Mouse (Mus musculus) activated CD4-positive, CD25-positive, alpha-beta regulatory T cell, adult 4 months (primary cell): ENCODE data around the gene Mdn1. TPM values are rescaled to one million over a fixed set of nuclear protein-coding genes. Genes with fewer than 3 reads are reported as not detected.

Experiments
- ATAC-seq: one replicate; pipeline ENCODE4 v1.8.0; 2017
- polyA plus RNA-seq, 2 experiments: library from polyadenylated mRNA; unstranded; fragments of 100-300 nt; shearing (Covaris generic); gene quantifications; one replicate each; pipeline ENCODE4 v1.2.1; 2017

The Mdn1 gene
- 10 to 100 TPM; 27.0 to 32.0 TPM for polyA plus RNA-seq

DNA sequence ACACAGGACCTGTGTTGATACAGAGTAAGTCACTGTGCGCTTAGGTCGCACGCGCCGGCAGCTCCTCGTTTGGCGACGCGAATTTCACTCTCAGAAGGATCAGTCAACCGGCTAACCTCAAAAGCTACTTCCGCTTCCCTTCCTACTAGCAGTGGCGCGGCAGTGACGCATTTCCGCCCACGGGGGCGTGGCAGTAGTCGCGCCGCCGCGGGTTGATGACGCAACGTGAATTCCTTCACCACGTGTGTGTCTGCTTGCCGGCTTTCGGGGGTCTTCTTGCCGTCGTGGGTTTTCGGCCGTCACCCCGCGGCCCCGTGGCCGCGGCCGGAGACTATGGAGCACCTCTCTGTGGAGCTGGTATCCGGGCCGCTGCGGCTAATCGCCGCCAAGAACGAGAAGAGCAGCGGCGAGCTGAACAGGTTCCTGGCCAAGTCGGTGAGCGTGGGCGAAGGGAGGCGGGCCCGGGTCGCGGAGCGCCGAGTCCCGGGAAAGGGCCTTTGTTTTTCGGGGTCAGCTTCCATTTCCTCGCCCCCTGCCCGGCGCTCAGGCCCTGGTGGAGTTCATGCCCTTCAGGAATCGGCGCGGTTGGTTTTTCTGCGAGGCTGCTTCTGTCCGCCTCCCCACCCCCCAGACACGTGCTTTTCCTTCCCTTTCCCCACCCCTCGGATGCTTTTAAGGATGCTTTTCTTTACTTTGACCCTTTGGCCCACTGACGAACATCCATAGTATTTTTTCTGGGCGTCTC, at the start of gene Mdn1:
Gene Mdn1 (plus strand): TSS at position 202 of the 745 bp plus-strand sequence.
- peak; percentile 95 for ATAC-seq

DNA sequence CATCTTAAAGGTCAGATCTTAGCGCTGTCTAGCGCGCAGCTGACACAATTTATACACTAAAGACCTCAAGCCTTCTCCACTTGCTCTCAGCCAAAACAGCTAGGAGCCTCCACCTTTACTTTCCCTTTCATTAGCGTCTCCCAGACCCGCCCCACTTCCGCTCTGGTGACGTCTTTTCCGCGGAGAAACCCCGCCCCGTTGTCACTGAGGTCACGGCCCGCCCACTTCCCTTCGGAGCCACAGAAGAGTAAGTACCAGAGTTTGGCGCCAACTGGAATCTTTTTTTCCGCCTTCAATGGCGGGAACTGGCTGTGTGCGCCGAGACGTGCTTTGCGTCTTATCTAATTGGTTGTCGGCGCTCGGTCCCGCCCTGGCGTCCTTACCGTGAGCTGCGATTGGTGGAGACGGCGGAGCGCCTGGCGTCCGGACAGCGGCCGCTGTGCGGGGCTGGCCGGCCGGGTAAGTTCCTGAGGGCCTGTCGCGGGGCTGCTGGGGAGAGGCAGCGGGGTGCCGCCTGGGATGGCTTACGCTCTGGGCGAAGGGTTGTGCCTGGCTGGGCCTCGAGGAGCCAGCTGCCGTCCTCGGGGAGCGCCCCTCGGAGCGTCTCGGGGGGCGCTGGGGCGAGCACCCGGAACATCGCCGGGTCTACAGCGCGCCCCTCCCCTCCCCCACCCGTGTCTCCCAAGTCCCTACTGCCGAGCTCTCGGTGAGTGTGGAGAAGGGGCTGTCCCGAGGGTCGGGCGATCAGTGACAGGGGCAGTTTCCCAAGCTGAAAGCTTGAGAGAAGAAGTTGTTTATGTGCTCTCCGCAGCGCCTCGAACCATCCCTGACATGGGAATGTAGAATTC, 41.7 kb upstream of the Mdn1 start, which contains the start of gene Casp8ap2:
Gene Casp8ap2 (plus strand): TSS at position 418 of the 848 bp plus-strand sequence.
- ATAC-seq, result peak; percentile 95

DNA sequence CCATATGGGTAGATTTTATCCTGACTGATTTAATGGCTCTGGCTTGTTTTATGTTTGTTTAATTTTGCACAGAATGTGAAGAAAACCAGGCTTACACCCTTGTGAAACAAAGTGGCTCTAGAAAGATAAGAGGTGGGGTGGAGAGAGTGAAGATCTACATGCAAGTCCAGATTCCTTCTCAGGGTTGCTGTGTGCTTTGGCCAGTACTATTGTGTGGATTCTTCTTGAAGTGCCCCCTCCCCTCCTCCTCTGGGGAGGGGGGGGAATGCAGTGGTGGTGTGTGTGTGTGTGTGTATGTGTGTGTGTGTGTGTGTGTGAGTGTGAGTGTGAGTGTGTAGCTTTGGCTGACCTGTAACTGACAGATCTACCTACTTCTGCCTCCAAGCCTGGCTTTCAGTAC, 35.3 kb upstream of the Mdn1 start:
- no peak for ATAC-seq

DNA sequence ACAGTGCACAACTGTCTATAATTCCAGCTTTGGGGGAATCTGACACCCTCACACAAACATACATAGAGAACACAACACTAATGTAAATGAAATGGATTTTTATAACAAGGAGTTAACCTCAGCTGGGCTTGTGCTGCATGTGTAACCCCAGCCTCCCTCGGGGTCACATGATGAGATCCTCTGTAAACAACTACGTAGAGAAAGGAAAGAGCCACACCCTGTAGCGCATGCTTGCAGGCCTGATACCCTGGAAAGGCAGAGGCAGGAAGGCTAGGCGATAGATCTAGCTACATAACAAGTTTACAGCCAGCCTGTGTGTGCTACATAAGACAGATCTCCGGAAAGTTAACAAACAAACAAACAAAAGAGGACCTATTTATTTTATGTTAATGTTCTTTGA, 5.2 kb upstream of the Mdn1 start:
- ATAC-seq, result no peak

DNA sequence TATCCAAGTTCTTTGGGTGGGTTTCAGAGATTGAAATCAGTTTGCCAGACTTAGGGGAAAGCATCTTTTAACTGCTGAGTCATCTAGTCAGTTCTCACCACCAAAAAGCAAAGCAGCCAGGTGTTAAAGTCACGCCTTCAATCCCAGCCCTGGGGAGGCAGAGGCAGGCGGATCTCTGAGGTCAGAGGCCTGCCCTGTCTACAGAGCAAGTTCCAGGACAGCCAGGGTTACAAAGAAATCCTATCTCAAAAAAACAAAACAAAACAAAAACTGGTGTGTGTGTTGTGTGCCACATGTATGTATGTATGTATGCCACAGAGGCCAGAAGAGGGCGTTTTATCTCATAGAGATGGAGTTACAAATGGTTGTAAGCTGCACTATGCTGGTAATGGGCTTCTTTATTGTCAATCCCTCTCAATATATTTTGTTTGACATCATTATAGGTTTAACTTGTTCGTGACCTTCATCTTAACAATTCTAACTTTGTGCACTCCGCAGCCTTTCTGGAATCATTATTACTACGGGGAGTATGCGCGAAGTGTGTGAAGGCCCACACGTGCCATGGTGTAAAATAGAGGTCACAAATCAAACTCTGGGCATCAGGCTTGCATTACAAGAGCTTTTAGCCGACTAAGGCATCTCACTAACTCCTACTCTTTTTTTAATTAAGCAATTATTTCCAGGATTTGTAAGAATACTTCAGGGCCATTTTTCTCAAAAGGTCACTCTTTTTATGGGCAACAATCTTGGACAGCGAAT, 594 bp upstream of the Mdn1 start:
- ATAC-seq, result no peak

DNA sequence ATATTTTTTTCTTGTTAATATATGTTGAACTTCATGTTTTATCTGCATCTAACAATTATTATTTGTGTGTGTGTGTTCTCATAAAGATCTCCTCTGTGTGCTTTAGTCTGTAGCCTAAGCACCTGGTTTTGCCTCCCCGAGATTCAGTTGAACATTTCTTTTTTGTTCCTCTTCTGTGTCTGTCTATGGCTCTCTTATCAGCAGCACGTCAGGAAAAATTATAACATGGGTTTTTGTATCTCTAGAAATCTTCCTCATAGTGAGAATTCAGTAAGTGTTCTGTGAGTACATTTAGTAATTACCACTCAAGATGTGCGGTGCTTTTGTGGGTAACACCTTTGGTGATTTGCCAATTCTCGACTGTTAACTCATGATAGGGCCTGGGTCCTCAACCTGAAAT, 8.9 kb downstream of the Mdn1 start:
- no peak for ATAC-seq

DNA sequence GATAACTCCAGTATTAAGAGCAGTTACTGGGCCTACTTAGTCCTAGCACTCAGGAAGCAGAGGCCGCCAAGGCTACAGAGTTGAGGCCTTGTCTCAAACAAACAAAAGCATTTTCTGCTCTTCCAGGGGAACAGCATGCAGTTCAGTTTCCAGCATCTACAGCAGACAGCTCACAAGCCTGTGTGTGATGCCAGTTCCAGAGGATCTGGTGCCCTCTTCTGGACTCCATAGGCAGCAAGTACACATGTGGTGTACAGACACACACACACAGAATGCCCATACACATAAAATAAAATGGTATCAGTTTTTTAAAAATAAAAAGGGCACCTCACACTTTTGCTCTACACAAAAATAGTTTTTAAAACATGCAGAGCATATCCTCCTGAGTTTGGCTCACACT, 11.4 kb downstream of the Mdn1 start:
- ATAC-seq, result no peak

DNA sequence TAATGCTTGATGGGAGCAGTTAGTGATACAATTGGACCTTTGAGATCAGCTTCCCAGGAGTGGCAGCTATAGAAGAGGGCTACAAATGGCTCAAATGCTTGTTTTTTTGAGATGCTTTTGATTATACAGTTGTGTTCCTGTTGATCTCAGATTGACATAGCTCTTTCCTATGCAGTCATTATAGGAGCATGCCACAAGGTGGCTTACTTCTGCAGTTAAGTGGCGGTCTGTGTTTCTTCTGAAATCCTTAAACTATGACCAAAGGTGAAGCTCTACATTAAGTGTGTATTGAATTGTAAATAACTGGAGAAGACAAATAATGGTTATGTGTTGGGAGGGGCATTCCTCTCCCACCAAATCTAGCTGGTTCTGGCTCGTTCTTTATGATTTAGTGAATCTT, 12.9 kb downstream of the Mdn1 start:
- no peak for ATAC-seq

DNA sequence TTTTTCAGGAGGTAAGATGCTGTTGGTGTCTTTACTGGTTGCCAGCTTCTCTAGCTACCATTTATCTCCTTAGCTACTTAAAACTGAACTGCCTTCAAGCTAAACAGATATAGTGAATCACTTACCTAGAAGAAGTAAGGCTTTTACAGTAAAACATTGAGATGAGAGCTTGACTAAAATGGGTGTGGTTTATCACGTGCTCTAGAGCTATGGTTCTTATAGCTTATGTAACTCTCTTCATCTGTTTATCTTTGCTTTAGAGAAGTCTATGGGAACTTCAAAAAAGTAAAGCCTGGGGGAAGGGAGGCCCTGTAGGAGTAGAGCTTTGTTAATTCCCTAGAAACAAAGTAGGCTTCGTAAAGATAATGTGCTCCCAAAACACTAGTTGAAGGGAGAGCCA, 17.1 kb downstream of the Mdn1 start:
- no peak for ATAC-seq

DNA sequence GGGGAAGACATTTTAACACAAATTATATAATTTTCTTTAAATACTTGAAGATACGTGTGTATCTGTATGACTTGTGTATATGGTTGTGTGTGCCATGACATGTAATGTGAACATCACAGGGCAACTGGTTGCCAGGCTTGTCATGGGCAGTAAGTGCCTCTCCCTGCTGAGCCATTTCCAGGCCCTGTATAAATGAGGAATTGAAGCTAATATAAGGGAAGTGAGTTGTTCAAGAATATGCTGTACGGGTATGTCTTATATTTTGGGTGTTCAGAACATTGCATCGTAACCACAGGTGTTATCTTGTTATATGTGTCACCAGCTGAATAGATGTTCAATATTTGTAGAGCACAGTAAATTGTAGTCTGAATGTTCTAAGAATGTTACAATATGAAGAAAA, 20.6 kb downstream of the Mdn1 start:
- ATAC-seq, result no peak

DNA sequence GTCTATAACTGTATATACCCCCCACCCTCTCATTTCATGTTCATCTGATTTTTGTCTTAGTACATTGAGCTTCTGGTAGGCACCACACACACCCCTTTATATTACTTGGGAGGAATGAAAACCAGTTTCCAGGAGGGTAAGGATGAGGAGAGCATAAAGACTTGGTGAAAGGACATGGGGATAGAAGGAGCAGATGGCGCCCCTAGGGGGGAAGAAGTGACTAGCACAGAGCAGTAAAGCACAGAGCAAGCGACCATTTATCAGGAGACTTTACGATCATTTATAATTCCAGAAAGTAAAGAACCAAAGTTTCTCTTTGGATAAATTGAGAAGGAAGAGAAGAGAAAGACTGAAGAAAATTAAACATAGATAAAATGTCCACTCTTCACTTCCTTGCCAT, 23.9 kb downstream of the Mdn1 start:
- no peak for ATAC-seq

DNA sequence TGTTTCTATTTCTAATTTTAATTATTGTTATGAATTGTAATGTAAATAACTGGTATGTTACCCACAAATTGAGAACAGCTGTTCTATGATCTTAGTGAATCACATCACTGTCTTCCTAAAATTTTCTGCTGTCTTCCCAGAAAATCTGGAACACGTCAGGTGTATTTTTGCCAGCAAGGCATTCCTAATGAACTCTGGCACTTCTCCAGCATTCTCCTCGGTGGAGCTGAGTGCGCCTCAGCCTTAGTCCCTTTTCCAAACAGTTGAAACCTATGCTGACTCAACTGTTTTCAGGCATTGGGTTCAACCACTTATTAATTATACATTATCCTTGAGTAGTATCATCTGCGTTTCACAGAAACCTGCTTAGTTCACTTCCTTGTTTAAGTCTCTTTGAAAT, 25.6 kb downstream of the Mdn1 start:
- ATAC-seq, result no peak

DNA sequence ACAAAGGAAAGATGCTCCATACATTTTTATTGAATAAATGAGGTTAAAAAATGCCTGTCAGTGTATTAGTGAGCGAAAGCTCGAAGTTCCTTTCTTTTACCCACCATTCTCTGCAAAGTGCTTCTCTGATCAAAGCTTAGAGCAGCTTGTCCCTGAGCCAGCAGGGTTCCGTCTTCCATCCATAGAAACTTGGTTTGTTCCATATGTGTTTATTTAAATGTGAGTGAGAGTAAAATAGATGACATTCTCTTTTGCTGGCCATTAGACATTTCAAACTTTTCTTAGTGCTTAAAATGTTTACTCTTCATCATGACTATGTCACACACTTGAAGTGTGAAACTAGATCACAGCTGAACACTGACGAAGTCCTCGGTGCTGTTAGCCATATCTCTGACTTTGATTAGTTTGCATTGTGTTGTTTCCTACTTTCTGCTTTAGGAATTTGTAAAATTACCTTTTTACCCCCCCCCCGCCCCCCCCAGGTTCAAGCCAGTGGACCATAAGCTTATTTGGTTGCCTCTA, 26.2 kb downstream of the Mdn1 start:
- no peak for ATAC-seq

DNA sequence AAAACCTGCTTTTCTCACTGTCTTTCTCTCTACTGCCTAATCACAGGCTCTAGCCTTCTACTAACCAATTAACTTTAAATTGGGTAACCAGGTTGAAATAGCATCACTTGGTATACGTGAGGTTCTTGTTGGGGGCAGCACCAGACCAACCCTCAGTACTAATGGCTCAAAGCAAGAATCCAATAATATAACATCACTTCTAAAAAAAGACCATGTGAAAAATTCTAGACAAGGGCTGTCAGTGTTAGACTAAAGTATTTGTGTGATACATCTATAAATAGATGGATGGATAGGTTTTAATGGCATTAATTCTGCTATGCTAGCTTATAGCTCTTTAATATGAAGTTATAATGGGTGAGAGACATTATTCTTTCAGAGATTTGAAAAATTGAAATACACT, 60.8 kb downstream of the Mdn1 start:
- ATAC-seq, result no peak

DNA sequence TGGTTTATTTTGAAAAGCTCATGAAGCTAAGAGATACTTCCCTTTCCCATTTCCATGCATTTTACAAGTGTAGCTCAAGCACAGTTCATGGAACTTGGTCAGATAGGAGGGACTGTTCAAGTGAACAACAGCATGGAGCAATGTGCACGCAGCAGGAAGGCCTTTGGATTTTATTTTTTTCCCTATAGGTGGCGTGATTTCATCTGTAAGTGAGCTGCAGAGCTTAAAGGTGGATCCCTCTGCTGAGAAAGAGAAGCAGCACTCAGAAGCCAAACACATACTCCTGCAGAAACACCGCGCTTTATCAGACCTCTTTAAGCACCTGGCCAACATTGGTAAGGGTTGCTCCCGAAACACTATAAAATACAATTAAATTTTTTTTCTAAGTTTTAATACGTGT, 88.5 kb downstream of the Mdn1 start:
- no peak for ATAC-seq

DNA sequence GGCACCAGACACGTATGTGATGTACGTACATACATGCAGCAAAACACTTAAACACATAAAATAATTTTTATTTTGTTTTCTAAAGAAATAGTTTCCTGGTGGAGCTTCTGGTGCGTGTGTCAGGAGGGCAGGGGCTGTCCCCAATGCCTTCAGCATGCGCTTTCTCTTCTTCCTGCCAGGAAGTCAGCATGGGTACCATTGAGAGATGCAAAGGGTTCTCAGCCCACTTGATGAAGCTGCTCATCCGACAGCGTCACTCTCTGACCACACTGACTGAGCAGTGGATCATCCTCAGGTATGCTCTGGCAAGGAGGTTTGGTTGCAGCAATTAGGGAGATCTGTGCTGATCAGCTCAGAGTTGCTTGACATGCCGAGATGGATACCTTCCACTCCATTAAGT, 91.5 kb downstream of the Mdn1 start:
- peak; percentile 96 for ATAC-seq

DNA sequence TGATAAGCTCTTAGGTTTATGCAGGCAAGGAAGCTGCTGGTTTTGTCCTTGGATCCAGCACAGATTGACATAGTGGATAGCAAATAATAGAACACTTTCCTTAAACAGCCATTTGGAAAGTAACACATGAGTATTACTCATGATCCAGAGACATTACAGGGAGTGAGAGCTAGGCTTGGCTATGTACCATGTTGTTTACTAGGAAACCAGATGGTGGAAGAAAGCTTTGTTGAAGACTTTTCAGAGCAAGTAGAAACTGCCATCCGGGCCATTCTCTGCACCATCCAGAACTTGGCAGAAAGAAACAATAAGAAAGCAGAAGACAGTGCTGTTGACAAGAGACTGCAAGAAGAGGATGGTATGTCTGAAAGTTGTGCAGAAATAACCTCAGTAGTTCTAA, 93.8 kb downstream of the Mdn1 start:
- no peak for ATAC-seq

DNA sequence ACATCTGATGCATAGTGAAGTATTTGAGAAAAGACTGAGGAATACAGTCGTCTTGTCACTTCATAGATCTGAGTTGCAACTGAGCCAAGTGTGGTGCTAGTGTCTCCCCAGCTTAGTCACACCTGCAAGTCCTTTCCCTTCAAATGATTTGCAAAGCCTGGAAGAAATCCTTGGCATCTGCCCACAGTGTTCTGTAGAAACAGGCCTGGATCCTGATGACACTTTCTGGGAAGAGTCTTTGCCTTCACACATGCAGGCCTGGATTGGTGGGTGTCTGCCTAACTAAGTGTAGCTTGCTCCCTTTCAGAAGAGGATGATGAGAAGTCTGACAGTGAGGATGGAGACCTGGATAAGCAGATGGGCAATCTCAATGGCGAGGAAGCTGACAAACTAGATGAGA, 100.5 kb downstream of the Mdn1 start:
- no peak for ATAC-seq

DNA sequence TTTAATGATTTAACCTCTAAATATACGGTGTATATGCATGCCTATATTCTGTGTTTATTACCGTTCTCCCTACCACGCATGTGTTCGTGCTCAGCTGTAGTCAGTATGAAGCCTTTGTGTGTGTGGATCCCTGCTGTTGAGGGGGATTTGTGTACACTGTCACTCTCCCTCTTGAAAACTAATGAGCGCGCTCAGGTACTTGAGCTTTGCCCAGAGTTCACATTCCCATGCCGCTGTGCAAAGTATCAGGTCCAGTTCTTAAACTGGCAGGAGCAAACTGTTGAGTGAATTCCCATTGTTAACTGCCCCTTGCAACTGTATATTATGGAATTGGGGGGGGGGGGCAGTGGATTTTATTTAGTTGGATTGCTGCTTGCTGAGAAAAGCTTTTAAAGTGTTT, 110.6 kb downstream of the Mdn1 start:
- ATAC-seq, result no peak

DNA sequence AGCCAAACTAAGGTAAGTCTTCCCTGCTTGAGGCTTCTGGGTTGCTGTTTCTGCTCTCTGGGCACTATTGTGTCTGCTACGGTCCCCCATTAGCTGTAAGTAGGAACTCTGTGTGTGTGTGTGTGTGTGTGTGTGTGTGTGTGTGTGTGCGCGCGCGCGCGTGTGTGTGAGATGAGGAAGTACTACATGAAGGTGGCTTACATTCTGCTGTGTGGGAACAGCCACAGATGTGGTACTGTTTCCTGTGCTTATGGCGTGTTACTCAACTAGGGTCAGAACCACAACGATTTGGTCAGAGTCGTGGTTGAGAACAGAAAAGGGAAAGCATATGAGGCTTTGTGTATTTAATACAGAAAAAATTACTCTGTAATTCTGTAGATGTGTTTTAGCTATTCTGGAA, 111.1 kb downstream of the Mdn1 start:
- ATAC-seq, result peak; percentile 75

DNA sequence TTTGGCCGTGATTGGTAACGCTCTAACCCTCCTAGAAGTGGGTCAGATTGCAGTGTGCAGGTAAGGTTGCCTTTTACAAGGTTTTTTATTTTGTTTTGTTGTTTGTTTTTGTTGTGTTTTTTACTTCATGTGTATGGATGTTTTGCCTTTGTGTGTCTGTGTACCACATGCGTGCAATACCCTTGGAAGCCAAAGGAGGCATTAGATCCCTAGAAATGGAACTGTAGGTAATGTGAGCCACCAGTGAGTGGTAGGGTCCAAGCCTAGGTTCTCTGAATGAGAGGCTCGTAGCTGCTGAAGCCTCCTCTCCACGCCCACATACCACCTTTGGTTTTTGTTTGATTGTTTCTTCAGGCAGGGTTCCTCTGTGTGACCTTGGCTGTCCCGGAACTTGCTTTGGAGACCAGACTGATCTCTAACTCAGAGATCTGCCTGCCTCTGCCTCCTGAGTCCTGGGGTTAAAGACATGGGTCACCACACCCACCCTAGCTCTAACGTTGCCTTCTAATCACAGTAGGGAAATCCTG, 113.4 kb downstream of the Mdn1 start:
- ATAC-seq, result no peak

DNA sequence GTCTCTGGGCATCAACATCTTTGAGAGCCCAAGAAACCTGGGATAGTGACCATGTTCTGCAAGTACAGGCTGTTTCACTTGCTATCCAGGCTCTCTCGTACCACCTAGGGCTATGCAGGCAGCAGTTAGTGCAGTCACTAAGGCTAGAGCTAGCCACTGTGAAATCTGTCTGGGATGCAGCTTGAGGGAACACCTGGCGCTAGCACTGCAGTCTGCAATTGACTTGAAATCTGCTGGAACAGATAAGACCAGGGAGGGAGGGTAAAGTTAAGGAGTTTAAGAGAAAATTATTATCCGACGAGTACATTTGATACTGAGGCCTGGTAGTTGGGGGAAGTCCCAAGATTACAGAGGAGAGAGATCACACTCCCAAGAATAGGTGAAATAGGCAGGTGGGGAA, 123.1 kb downstream of the Mdn1 start:
- no peak for ATAC-seq

DNA sequence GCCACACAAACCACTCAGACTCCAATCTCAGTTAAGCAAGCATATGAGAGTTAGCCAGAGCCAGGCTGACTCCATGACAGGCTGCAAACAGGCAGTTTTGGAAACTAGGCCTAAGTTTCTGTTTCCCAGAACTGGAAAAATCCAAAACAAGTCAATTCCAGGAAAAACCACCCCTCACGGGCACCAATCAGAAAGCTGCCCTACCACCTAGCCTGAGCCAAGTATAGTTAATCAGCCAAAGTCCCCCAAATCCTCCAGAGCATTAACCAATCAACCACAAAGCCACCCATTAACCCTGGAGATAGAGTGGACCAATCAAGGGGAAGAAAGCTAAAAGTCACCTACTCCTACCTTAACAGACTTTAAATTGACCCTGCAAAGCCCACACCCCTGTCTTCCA, 130.2 kb downstream of the Mdn1 start:
- no peak for ATAC-seq
